Mouse (Mus musculus): ENCODE data around the gene Arhgap23. TPM values are rescaled to one million over a fixed set of nuclear protein-coding genes. Genes with fewer than 3 reads are reported as not detected.
A peak's percentile ranks its signal among the peaks of the same experiment; 100 is the strongest.

Arhgap23 gene
- polyA plus RNA-seq, 1 experiment from 2014 or later = 3.9 TPM

GRCm38 (mm10) chr11:97442891-97443675 is 27.8 kb downstream of the Arhgap23 start:
- Histone ChIP-seq H3K27ac (peak overlapping the region; percentile 88), H3K4me1 (peaks cover 59% of the 10 kb centered on the region), H3K36me3 (peaks cover 39% of the 10 kb centered on the region), H3K4me3 (0 out of 2 replicates have a peak overlapping the region, but pooled peaks have one; percentile 67), H3K27me3 (ENCODE audit: low read depth, poor library complexity, severe bottlenecking) (peaks cover 36% of the 10 kb centered on the region), H3K9me3 (replicated peaks) (no peaks in the 10 kb centered on the region)
- 87% methylated on average over 11 of the region's 11 CpGs for WGBS
- DNase-seq (ENCODE audit: low spot score) = no peak

DNA sequence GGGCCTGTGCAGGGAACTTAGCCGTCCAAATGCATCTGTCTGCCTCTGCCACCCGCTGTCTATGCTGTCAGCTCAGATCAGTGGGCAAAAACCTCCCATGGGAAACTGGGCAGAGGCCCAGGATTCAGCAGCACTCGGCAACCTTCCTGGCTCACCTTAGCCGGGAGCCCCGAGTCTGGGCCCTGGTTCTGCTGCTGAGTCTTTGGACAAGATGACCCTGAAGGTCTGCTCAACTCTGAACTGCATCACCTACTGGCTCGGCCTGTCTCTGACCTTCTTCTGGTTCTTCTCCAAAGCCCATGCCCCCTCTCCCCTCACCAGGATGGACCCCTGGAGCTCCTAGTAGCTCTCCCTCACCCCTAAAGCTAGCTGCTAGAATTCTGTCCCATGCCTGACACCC is 30.3 kb downstream of the Arhgap23 start:
- Histone ChIP-seq H3K36me3 (peaks cover 59% of the 10 kb centered on the region), H3K4me3 (no peak overlapping the region), H3K9me3 (replicated peaks) (no peaks in the 10 kb centered on the region), H3K4me1 (peaks cover 47% of the 10 kb centered on the region), H3K27ac (peak overlapping the region; percentile 47; the same call in 1 of the 2 replicates), H3K27me3 (ENCODE audit: low read depth, poor library complexity, severe bottlenecking) (peaks cover 13% of the 10 kb centered on the region)
- 84% methylated on average over 6 of the region's 6 CpGs for WGBS
- no peak for DNase-seq (ENCODE audit: low spot score)

DNA sequence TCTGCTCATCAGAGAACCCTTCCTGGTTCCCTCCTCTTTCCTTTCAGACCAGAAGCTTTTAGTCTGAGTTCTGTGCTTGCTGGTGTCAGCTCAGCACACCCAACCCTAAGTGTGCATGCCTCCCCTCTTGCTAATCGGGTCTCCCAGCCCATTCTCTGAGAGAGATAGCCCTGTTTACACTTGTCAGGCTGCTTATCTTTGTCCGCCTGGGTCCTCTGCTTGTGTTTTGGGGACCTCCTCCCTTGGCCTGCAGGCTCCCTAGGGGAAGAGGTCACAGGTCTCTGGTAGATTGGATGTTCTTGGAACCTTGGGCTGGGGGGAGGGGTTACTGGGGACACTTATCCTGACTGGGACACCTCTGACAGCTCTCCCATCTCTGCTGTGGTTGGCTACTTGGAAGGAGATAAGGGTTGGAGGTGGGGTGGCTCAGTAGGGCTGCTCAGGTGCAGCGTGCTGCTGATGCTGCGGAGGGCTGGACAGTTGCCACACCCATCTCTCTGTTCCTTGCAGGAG is 30.7 kb downstream of the Arhgap23 start:
- 70% methylated on average over 4 of the region's 4 CpGs for whole genome bisulfite sequencing
- 0 out of 2 replicates have a peak overlapping the region, but pooled peaks have one; percentile 47 for H3K27ac ChIP-seq
- peaks cover 63% of the 10 kb centered on the region for H3K36me3 ChIP-seq

GRCm38 (mm10) chr11:97447979-97448378 is 32.6 kb downstream of the Arhgap23 start:
- Histone ChIP-seq H3K36me3 (peaks cover 82% of the 10 kb centered on the region), H3K27me3 (ENCODE audit: low read depth, poor library complexity, severe bottlenecking) (no peaks in the 10 kb centered on the region), H3K4me3 (no peak overlapping the region), H3K9me3 (replicated peaks) (no peaks in the 10 kb centered on the region), H3K27ac (no peak overlapping the region), H3K4me1 (peaks cover 40% of the 10 kb centered on the region)
- DNase-seq (ENCODE audit: low spot score) = no peak
- 85% methylated on average over 7 of the region's 7 CpGs for WGBS

More for the DNA sequence above, 30.7 kb downstream of the Arhgap23 start:
- Histone ChIP-seq H3K9me3 (replicated peaks) (no peaks in the 10 kb centered on the region), H3K4me1 (peaks cover 47% of the 10 kb centered on the region), H3K27me3 (ENCODE audit: low read depth, poor library complexity, severe bottlenecking) (peaks cover 8% of the 10 kb centered on the region), H3K4me3 (no peak overlapping the region)
- no peak for DNase-seq (ENCODE audit: low spot score)

- no peaks in the 10 kb centered on the region for H3K9me3 ChIP-seq (replicated peaks)
- 90% methylated on average over 11 of the region's 11 CpGs for WGBS
- H3K4me3 ChIP-seq = no peak overlapping the region
- no peak for DNase-seq (ENCODE audit: low spot score)
- no peaks in the 10 kb centered on the region for H3K27me3 ChIP-seq (ENCODE audit: low read depth, poor library complexity, severe bottlenecking)
- peaks cover 37% of the 10 kb centered on the region for H3K4me1 ChIP-seq
- H3K27ac ChIP-seq = 0 out of 2 replicates have a peak overlapping the region, but pooled peaks have one; percentile 21
- H3K36me3 ChIP-seq = peaks cover 91% of the 10 kb centered on the region
Observed at GRCm38 (mm10) chr11:97448611-97449394, 33.5 kb downstream of the Arhgap23 start.

GRCm38 (mm10) chr11:97449601-97450293 is 34.4 kb downstream of the Arhgap23 start:
- 19% methylated on average over 15 of the region's 15 CpGs for WGBS
- DNase-seq (ENCODE audit: low spot score) = peak; percentile 81
- peaks cover 42% of the 10 kb centered on the region for H3K4me1 ChIP-seq
- no peaks in the 10 kb centered on the region for H3K27me3 ChIP-seq (ENCODE audit: low read depth, poor library complexity, severe bottlenecking)
- H3K9me3 ChIP-seq (replicated peaks) = no peaks in the 10 kb centered on the region
- peak overlapping the region; percentile 76 for H3K27ac ChIP-seq
- H3K4me3 ChIP-seq = peak overlapping the region; percentile 51
- H3K36me3 ChIP-seq = peaks cover 92% of the 10 kb centered on the region

DNA sequence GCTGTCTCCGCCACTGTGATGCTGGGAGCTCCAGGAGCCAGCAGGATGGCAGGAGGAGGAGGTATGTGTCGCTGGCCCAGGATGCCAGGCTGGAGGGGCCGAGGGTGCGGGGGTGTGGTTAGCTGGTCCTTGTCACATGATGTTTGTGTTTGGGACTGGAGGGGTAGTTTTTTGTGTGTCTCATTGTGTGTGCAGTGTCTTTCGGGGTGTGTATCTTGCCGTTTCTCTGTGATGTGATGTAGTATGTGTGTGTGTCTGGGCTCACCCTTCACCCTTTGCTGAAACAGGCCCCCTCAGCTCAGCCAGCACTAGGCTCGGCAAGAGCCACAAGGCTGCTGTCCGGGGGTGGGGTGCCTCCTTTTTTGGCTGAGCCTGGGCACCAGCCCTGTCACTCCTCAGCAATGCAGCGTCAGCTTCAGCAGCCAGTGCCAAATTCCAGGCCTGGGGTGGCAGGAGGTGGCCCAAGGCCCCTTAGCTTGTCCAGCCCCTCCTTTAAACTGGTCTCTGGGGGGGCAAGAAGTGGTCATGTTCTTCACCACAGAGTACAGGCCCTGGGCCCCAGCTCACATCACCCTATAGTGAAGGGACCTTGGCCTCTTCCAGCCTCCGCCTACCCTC is 35.1 kb downstream of the Arhgap23 start:
- H3K27ac ChIP-seq = peak overlapping the region; percentile 76
- H3K27me3 ChIP-seq (ENCODE audit: low read depth, poor library complexity, severe bottlenecking) = no peaks in the 10 kb centered on the region
- DNase-seq (ENCODE audit: low spot score) = no peak
- peak overlapping the region; percentile 51 for H3K4me3 ChIP-seq
- no peaks in the 10 kb centered on the region for H3K9me3 ChIP-seq (replicated peaks)
- H3K36me3 ChIP-seq = peaks cover 90% of the 10 kb centered on the region
- H3K4me1 ChIP-seq = peaks cover 42% of the 10 kb centered on the region
- 29% methylated on average over 10 of the region's 10 CpGs for WGBS

GRCm38 (mm10) chr11:97451625-97452024 is 36.3 kb downstream of the Arhgap23 start:
- WGBS = 93% methylated on average over 15 of the region's 15 CpGs
- H3K27me3 ChIP-seq (ENCODE audit: low read depth, poor library complexity, severe bottlenecking) = no peaks in the 10 kb centered on the region
- peaks cover 35% of the 10 kb centered on the region for H3K4me1 ChIP-seq
- DNase-seq (ENCODE audit: low spot score) = no peak
- H3K36me3 ChIP-seq = peaks cover 90% of the 10 kb centered on the region
- H3K27ac ChIP-seq = peak overlapping the region; percentile 76
- no peaks in the 10 kb centered on the region for H3K9me3 ChIP-seq (replicated peaks)
- no peak overlapping the region for H3K4me3 ChIP-seq

DNA sequence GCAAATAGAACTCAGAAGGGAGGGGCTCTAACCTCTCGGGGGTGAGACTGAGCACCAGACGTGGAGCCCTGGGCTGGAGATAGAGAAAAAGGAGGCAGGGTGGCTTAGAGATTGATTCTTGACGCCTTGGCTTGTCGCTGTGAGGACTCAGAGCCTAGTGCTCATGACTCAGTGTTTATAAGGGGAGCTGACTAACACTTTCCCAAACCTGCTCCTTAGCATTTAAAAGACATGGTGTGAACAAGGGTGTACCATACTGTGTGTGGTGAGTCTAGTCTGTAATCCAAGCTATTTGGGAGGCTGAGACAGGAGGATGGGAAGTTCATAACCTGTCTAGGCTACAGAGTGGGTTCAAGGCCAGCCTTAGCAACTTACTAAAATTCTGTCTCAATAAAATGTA is 41.8 kb downstream of the Arhgap23 start:
- Histone ChIP-seq H3K4me3 (no peak overlapping the region), H3K27me3 (ENCODE audit: low read depth, poor library complexity, severe bottlenecking) (peaks cover under 1% of the 10 kb centered on the region; the same call in 1 of the 2 replicates), H3K9me3 (replicated peaks) (no peaks in the 10 kb centered on the region), H3K27ac (no peak overlapping the region), H3K4me1 (peaks cover 6% of the 10 kb centered on the region; the same call in 1 of the 2 replicates), H3K36me3 (peaks cover 95% of the 10 kb centered on the region)
- no peak for DNase-seq (ENCODE audit: low spot score)
- WGBS = 78% methylated on average over 4 of the region's 4 CpGs

DNA sequence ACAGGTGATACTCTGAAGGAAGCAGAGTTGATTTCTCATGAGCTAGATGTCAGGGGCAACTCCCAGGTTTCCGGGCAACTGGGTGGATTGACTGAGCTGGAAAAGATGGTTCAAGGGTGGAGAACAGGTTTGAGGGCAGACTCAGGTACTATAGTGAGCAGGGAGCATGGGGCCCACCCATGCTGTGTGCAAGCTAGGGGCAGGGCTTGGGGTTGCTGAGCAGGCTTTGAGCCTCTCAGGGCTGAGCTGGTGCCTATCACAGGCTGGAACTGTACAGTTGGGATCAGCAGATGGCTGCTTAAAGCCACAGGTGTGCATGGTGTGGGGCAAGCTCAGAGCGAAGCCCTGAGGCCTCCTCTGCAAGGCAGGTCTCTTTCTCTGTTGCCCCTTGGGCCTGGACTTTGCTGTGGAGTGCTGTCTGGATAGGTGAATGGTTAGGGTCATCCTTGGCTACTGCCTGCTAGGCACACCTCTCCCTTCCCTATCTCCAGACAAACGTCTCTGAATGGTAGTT is 46.0 kb downstream of the Arhgap23 start:
- no peak for DNase-seq (ENCODE audit: low spot score)
- no peak overlapping the region for H3K4me3 ChIP-seq
- peaks cover 96% of the 10 kb centered on the region for H3K36me3 ChIP-seq
- WGBS = 96% methylated on average over 3 of the region's 3 CpGs
- no peak overlapping the region for H3K27ac ChIP-seq
- peaks cover 6% of the 10 kb centered on the region; the same call in 1 of the 2 replicates for H3K4me1 ChIP-seq
- H3K27me3 ChIP-seq (ENCODE audit: low read depth, poor library complexity, severe bottlenecking) = peaks cover 31% of the 10 kb centered on the region
- no peaks in the 10 kb centered on the region for H3K9me3 ChIP-seq (replicated peaks)

DNA sequence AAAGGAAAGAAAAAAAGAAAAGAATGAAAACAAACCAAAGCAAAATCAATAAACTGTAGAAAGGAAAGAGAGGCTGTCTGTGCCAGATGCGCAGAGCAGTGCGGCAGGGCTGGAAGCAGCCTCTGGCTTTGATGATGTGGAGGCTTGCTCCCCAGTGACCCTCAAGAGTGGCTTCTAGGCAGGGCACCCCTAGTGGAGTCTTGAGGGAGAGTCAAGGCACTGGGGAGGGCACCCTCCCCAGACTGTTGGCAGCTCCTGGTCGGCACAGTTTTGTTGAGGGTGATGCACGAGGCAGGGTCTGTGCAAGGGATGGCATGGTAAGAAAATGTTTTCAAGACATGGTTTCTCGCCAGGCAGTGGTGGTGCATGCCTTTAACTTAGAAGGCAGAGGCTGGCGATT is 47.2 kb downstream of the Arhgap23 start:
- Histone ChIP-seq H3K27ac (no peak overlapping the region), H3K9me3 (replicated peaks) (no peaks in the 10 kb centered on the region), H3K36me3 (peaks cover 97% of the 10 kb centered on the region), H3K4me3 (no peak overlapping the region), H3K27me3 (ENCODE audit: low read depth, poor library complexity, severe bottlenecking) (peaks cover 31% of the 10 kb centered on the region), H3K4me1 (peaks cover 9% of the 10 kb centered on the region; the same call in 1 of the 2 replicates)
- no peak for DNase-seq (ENCODE audit: low spot score)
- WGBS = 92% methylated on average over 6 of the region's 6 CpGs

- Histone ChIP-seq H3K4me1 (peaks cover 9% of the 10 kb centered on the region; the same call in 1 of the 2 replicates), H3K9me3 (replicated peaks) (no peaks in the 10 kb centered on the region), H3K27ac (peak overlapping the region; percentile 6; the same call in 1 of the 2 replicates), H3K27me3 (ENCODE audit: low read depth, poor library complexity, severe bottlenecking) (peaks cover 31% of the 10 kb centered on the region), H3K36me3 (peaks cover 93% of the 10 kb centered on the region), H3K4me3 (no peak overlapping the region)
- DNase-seq (ENCODE audit: low spot score) = no peak
- 39% methylated on average over 33 of the region's 33 CpGs for WGBS
Observed at GRCm38 (mm10) chr11:97463166-97463565, 47.8 kb downstream of the Arhgap23 start.

Data from limb, embryonic 10.5 days (tissue).